Mouse (Mus musculus) kidney, adult 8-10 months (tissue): ENCODE measurements around the gene Rrm2.
"Not testable (repeated sequence)": the region's sequence is repeated elsewhere in the genome, so short reads cannot be mapped to it uniquely, and the experiment has no call there.

Experiments
- DNase-seq, 2 experiments: peaks; one replicate each; pipeline ENCODE4 v3.0.0; 2022

The Rrm2 gene

GRCm38 (mm10) chr12:24705502-24706263 is 2.4 kb upstream of the Rrm2 start:
- DNase-seq: no peak

- peak; percentile 55 to 64 for DNase-seq
Observed at GRCm38 (mm10) chr12:24706764-24707479, 1.1 kb upstream of the Rrm2 start.

- no peak for DNase-seq
Observed at GRCm38 (mm10) chr12:24707480-24707802, 600 bp upstream of the Rrm2 start.

GRCm38 (mm10) chr12:24708824-24709218 is 780 bp downstream of the Rrm2 start:
- no peak for DNase-seq

GRCm38 (mm10) chr12:24709409-24709808 is 1.4 kb downstream of the Rrm2 start:
- DNase-seq: no peak

- peak; percentile 35 to 77 for DNase-seq
Observed at GRCm38 (mm10) chr12:24709831-24710508, 1.9 kb downstream of the Rrm2 start.

- no peak for DNase-seq
Observed at GRCm38 (mm10) chr12:24710672-24711071, 2.6 kb downstream of the Rrm2 start.

- DNase-seq: no peak
Observed at GRCm38 (mm10) chr12:24712396-24712795, 4.4 kb downstream of the Rrm2 start.

- DNase-seq: no peak
Observed at GRCm38 (mm10) chr12:24714579-24715255, 6.7 kb downstream of the Rrm2 start.

- no peak for DNase-seq
Observed at GRCm38 (mm10) chr12:24715268-24715896, 7.3 kb downstream of the Rrm2 start.

GRCm38 (mm10) chr12:24716721-24717301 is 8.8 kb downstream of the Rrm2 start:
- DNase-seq: peak in 1 of 2 experiments; percentile 43

- DNase-seq: no peak
Observed at GRCm38 (mm10) chr12:24723434-24723833, 15.4 kb downstream of the Rrm2 start.

GRCm38 (mm10) chr12:24723859-24724258 is 15.8 kb downstream of the Rrm2 start:
- DNase-seq: no peak

- DNase-seq: no peak
Observed at GRCm38 (mm10) chr12:24724369-24724768, 16.3 kb downstream of the Rrm2 start.

GRCm38 (mm10) chr12:24734828-24735394 is 26.9 kb downstream of the Rrm2 start:
- DNase-seq: peak; percentile 17 to 26

GRCm38 (mm10) chr12:24736956-24737355 is 28.9 kb downstream of the Rrm2 start:
- no peak for DNase-seq

GRCm38 (mm10) chr12:24739963-24740362 is 31.9 kb downstream of the Rrm2 start:
- no peak for DNase-seq

GRCm38 (mm10) chr12:24741535-24741934 is 33.5 kb downstream of the Rrm2 start:
- DNase-seq: not testable (repeated sequence)

- DNase-seq: no peak
Observed at GRCm38 (mm10) chr12:24744309-24744708, 36.3 kb downstream of the Rrm2 start.

GRCm38 (mm10) chr12:24746579-24747296 is 38.7 kb downstream of the Rrm2 start:
- DNase-seq: no peak

- DNase-seq: no peak
Observed at GRCm38 (mm10) chr12:24747297-24747696, 39.3 kb downstream of the Rrm2 start.
